Mouse (Mus musculus) intestine, embryonic 16.5 days (tissue): ENCODE measurements at regions not wholly inside any gene's neighbourhood (a gene's known extent, or its start where the extent isn't known, plus 50 kb on each side); places are given as distances from the start of the nearest gene placed in this dataset.
A peak's percentile ranks its signal among the peaks of the same experiment; 100 is the strongest.

Experiments
- ATAC-seq: fragments of 200-750 bp; cut with Nextera tagmentation; 2 replicates; pipeline ENCODE4 v1.8.0; 2017; ENCODE audit warnings: moderate TSS enrichment, moderate library complexity
- H3K27ac ChIP-seq: fragments of 300-500 bp; sonication (generic); 2 replicates; pipeline ENCODE4 v1.5.1; 2014; ENCODE audit warnings: mild to moderate bottlenecking, low read length
- H3K27me3 ChIP-seq: fragments of 300-500 bp; sonication (generic); replicated peaks from 2 replicates; pipeline ENCODE4 v1.6.1; 2014; ENCODE audit warnings: low read length, control low read depth, mixed read lengths; ENCODE audit not compliant: control insufficient read depth, insufficient read depth
- H3K36me3 ChIP-seq: fragments of 300-500 bp; sonication (generic); 2 replicates; pipeline ENCODE4 v1.6.1; 2014; ENCODE audit warnings: low read length, control low read depth; ENCODE audit not compliant: control insufficient read depth, insufficient read depth
- H3K4me1 ChIP-seq: fragments of 300-500 bp; sonication (generic); 2 replicates; pipeline ENCODE4 v1.6.1; 2014; ENCODE audit warnings: low read length, control low read depth, mixed read lengths; ENCODE audit not compliant: control insufficient read depth, insufficient read depth
- H3K4me2 ChIP-seq: fragments of 300-500 bp; sonication (generic); 2 replicates; pipeline ENCODE4 v1.6.1; 2014; ENCODE audit warnings: low read depth, low read length, control low read depth
- H3K4me3 ChIP-seq: fragments of 300-500 bp; sonication (generic); 2 replicates; pipeline ENCODE4 v1.5.1; 2014; ENCODE audit warnings: mild to moderate bottlenecking, low read length
- H3K9ac ChIP-seq: fragments of 300-500 bp; sonication (generic); 2 replicates; pipeline ENCODE4 v1.6.1; 2014; ENCODE audit warnings: low read depth, low read length
- H3K9me3 ChIP-seq: fragments of 300-500 bp; sonication (generic); 2 replicates; pipeline ENCODE4 v1.6.1; 2016; ENCODE audit warnings: low read length, control low read depth; ENCODE audit not compliant: control insufficient read depth
- whole genome bisulfite sequencing: fragments of 180-500 bp; shearing (Covaris S2); extraction: QIAGEN DNeasy Blood & Tissue Kit; methylation state at CpG from one replicate; pipeline ENCODE4 v1.1.7; 2014; 5-methylcytosine and 5-hydroxymethylcytosine counted together

DNA sequence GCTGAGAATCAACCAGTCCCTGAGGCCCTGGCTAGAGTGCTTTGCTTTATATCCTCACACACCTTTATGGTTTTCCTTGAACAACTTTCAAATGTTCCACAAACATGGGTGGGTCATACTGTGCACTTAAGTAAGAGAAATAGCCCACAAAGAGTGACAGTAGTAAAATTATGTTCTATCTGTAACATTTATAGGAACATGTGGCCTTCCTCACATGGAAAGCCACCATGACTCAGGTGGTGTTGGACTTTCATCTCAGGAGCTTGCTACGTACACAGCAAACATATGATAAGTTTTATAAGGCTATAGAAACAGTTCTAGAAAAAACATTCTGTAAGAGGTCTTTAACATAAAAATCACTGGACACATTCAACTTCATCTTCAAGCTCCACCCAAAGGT is 87.8 kb upstream of the Tle4 start:
- no peak overlapping the region for H3K27ac ChIP-seq
- H3K27me3 ChIP-seq, result no peaks in the 10 kb centered on the region
- no peaks in the 10 kb centered on the region for H3K36me3 ChIP-seq

DNA sequence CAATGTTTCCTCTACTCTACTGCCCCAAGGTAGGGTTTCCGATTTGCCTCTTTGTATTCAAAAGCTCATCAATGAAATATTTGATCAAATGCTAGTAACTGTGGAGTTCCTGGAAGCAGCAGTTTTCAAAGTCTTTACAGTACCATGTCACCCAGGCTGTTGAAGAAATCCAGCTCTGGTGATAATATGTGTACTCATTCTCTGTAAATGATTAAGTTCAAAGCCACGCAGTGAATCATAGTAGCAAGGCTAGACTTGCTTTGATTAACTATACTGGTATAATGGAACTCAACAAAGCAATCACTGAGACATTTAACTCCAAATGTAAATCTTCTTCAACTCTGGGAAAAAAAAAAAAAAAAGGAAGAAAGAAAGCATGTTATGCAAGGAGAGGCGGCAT is 86.8 kb upstream of the Tle4 start:
- 73% methylated on average over 3 of the region's 3 CpGs for WGBS
- ATAC-seq, result no peak
- H3K4me1 ChIP-seq, result no peaks in the 10 kb centered on the region
- H3K4me3 ChIP-seq, result no peak overlapping the region
- H3K36me3 ChIP-seq, result no peaks in the 10 kb centered on the region
- no peak overlapping the region for H3K27ac ChIP-seq
- no peak overlapping the region for H3K4me2 ChIP-seq
- H3K9me3 ChIP-seq, result no peaks in the 10 kb centered on the region
- no peaks in the 10 kb centered on the region for H3K27me3 ChIP-seq
- no peak overlapping the region for H3K9ac ChIP-seq

More for the DNA sequence above, 87.8 kb upstream of the Tle4 start:
- Histone ChIP-seq H3K4me1 (no peaks in the 10 kb centered on the region), H3K9ac (no peak overlapping the region), H3K9me3 (no peaks in the 10 kb centered on the region), H3K4me2 (no peak overlapping the region), H3K4me3 (no peak overlapping the region)
- 65% methylated on average over 1 of the region's 1 CpGs for WGBS
- peak; percentile 75 for ATAC-seq

DNA sequence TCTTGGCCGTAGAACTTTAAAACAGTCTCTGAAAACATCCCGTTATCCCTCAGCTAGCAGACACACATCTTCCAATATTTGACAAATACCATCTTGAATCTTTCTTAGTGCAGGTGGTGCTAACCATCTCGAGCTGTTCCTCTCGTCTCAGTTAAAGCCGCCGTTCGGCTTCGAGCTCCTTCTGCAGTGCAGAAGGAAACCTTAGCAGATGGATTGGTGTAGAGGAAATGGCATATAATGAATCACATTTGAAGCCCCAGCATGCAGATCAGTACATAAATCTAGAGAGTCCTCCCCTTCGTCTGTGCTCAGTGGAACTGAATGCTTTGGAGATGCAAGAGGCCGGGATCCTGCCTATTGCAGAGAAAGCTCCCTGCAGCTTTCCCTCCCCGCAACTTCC is 83.5 kb upstream of the Tle4 start:
- no peaks in the 10 kb centered on the region for H3K4me1 ChIP-seq
- H3K36me3 ChIP-seq, result no peaks in the 10 kb centered on the region
- WGBS, result 56% methylated on average over 11 of the region's 11 CpGs
- no peak overlapping the region for H3K4me2 ChIP-seq
- H3K9ac ChIP-seq, result no peak overlapping the region
- no peaks in the 10 kb centered on the region for H3K9me3 ChIP-seq
- no peak overlapping the region for H3K4me3 ChIP-seq
- H3K27me3 ChIP-seq, result no peaks in the 10 kb centered on the region
- no peak overlapping the region for H3K27ac ChIP-seq
- no peak for ATAC-seq

DNA sequence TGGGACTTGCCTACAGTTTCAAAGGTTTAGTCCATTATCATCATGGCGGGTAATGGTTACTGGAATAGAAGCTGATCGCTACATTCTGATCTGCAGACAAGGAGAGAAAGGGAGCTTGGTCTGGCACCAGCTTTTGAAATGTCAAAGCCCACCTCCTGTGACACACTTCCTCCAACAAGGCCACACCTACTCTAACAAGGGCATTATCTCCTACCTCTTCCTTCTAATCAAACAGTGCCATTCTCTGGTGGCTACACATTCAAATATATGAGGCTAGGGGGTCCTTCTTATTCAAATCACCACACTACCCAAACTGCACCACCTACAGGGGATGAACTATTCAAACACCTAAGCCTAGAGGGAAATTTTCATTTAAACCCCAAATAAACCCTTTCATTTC is 81.9 kb upstream of the Tle4 start:
- no peaks in the 10 kb centered on the region for H3K9me3 ChIP-seq
- no peaks in the 10 kb centered on the region for H3K4me1 ChIP-seq
- H3K27me3 ChIP-seq, result no peaks in the 10 kb centered on the region
- H3K4me3 ChIP-seq, result no peak overlapping the region
- no peaks in the 10 kb centered on the region for H3K36me3 ChIP-seq
- no peak overlapping the region for H3K9ac ChIP-seq
- H3K4me2 ChIP-seq, result no peak overlapping the region
- ATAC-seq, result no peak
- H3K27ac ChIP-seq, result no peak overlapping the region
- 100% methylated on average over 2 of the region's 2 CpGs for WGBS

DNA sequence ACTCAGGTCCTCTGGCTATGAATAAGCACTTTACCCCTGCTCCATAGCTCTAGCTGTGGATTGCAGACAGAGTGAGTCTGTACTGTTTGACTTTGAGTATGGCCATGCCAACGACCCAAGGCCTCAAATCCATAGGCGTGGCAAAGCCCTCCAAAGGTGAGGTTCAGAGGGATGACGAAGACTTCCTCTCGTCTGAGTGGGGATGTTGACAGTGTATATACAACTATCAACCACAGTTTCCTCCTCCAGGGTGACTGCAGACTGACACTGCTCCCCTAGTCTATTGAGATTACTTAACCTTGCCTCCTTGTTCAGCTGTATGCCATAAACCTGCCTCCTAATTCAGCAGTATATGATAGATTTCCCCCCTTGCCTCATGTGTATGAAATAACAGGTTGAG is 80.7 kb upstream of the Tle4 start:
- no peak overlapping the region for H3K4me3 ChIP-seq
- ATAC-seq, result no peak
- H3K27ac ChIP-seq, result no peak overlapping the region
- H3K4me1 ChIP-seq, result no peaks in the 10 kb centered on the region
- H3K9ac ChIP-seq, result no peak overlapping the region
- no peaks in the 10 kb centered on the region for H3K27me3 ChIP-seq
- no peaks in the 10 kb centered on the region for H3K36me3 ChIP-seq
- 65% methylated on average over 4 of the region's 4 CpGs for whole genome bisulfite sequencing
- no peaks in the 10 kb centered on the region for H3K9me3 ChIP-seq
- no peak overlapping the region for H3K4me2 ChIP-seq

DNA sequence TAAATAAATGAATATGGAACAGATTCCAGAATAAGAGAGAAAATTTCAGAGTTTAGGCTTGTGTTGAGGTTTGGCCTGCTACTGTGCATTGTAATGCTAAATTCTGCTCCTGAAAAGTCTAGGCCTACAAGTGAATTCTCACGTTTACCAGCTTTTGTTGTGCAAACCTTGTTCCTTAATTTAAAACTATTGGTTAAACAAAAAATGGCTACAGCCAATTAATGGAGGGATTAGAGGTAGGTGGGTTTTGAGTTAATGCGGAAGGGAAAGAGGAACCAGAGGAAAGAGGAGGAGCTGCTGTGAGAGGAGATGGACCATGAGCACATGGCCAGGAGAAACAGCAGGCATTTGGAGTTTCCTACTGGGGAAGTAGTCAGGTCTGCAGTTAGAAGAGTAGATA is 79.1 kb upstream of the Tle4 start:
- Histone ChIP-seq H3K36me3 (no peaks in the 10 kb centered on the region), H3K4me2 (no peak overlapping the region), H3K4me3 (no peak overlapping the region), H3K9ac (no peak overlapping the region), H3K27ac (no peak overlapping the region), H3K27me3 (no peaks in the 10 kb centered on the region), H3K9me3 (no peaks in the 10 kb centered on the region), H3K4me1 (no peaks in the 10 kb centered on the region)
- ATAC-seq, result no peak
- 73% methylated on average over 2 of the region's 2 CpGs for WGBS

DNA sequence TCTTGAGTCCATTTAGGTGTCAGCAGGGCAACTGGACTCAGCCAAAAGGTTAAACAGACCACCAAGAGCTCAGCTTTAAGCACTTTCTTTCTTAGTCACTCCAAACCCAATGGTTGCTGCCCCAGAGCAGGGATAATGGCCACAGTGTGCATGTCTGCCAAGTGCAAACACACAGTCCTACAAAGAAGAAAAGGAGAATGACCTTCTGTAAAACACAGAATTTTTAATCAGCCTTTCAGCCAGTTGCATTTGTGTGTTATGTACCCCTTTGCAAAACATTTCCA is 72.9 kb upstream of the Tle4 start:
- no peaks in the 10 kb centered on the region for H3K4me1 ChIP-seq
- no peaks in the 10 kb centered on the region for H3K36me3 ChIP-seq
- H3K4me3 ChIP-seq, result no peak overlapping the region
- no peaks in the 10 kb centered on the region for H3K27me3 ChIP-seq
- H3K9ac ChIP-seq, result no peak overlapping the region
- no peak for ATAC-seq
- H3K9me3 ChIP-seq, result no peaks in the 10 kb centered on the region
- H3K4me2 ChIP-seq, result no peak overlapping the region
- no peak overlapping the region for H3K27ac ChIP-seq

DNA sequence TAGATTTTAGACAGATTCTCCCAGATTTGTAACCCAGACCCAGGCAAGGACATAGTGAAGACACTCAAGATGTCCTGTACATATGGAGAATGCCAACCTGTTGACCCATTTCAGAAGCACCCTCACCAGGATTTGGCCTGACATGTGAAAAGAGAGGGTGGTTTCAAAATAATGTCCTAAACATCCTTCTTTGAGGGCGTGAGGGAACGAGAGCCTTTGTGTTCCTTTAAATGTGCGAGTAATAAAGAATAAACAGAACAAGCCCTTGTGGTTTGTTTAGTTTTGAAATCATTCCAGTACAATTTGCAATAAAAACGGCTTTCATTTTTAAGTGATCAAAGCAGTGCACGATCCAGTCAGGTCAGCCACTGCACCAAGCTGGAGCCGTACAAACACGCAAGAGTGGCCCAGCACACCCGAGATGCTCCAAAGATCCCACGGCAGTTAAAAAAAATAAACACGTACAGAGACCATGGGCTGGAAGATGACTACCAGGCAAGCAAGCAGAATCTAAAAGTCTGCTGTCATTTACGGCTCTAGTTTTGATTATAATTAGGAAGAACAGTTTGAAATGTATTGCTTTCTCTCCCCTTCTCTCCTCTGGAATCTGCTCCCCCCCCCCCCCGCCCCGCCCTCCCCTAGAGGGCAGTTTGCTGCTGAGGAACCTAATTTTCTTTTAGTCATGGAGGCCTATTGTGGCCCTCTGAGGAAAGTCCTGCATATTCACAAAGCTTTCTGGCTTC is 72.4 kb upstream of the Tle4 start:
- 29% methylated on average over 12 of the region's 13 CpGs for WGBS
- H3K36me3 ChIP-seq, result no peaks in the 10 kb centered on the region
- no peak for ATAC-seq
- H3K4me3 ChIP-seq, result no peak overlapping the region
- H3K27me3 ChIP-seq, result no peaks in the 10 kb centered on the region
- H3K27ac ChIP-seq, result no peak overlapping the region
- H3K4me1 ChIP-seq, result no peaks in the 10 kb centered on the region
- no peak overlapping the region for H3K9ac ChIP-seq
- peak overlapping the region; percentile 24; the same call in 1 of the 2 replicates for H3K4me2 ChIP-seq
- no peaks in the 10 kb centered on the region for H3K9me3 ChIP-seq

DNA sequence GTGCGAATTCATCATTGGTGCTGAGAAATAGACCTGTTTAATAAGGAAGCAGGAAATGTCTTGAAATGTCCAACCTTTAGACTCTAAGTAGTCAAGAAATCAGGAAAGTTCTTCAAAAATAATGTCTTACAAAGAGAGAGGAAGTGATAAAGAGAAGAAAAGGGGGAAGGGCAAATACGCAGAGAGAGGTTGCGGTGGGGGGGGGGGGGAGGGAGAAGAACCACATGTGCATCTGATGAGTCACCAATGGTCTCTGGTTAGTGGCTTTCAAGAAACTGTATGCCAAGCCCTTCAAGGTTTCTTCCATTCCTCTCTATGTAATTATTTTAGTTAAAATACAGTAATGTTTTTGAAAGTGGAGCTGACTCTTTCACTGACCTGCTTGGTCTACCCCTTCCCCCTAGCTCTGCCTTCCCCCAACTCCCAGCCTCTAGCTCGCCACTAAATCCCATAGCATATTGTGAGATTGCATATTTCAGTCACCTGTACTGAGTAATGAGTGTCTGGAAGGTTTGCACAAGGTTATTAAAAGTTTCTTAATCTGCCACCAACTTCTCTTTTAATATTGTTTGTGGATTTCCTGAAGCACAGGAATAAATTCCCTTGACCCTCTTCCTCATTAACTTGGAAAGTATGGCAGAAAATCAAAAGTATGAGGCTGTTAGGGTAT is 70.8 kb upstream of the Tle4 start:
- no peak for ATAC-seq
- Histone ChIP-seq H3K27me3 (no peaks in the 10 kb centered on the region), H3K4me3 (no peak overlapping the region), H3K4me2 (no peak overlapping the region), H3K9ac (no peak overlapping the region), H3K9me3 (no peaks in the 10 kb centered on the region), H3K27ac (no peak overlapping the region), H3K36me3 (no peaks in the 10 kb centered on the region), H3K4me1 (no peaks in the 10 kb centered on the region)
- 85% methylated on average over 4 of the region's 4 CpGs for WGBS
